15 mouse cellular contexts compared by ENCODE assay signal in genomic region chr8:100769617-100770016, GRCm38 (mm10).
"Had no signal": no experiment of that assay in that cellular context is flagged by ENCODE, and none has a peak within 500 bp of the region (broad histone marks: within the 10 kb centered on the region; RNA-seq: fewer than 3 reads in every experiment).

No protein-coding gene starts in this region.

- H3K4me3 ChIP-seq: layer of hippocampus, adult 2 months; limb, embryonic 12.5 days; liver, embryonic 13.5 days; lung, embryonic 15.5 days; megakaryocyte, embryonic 14.5 days; midbrain, embryonic 12.5 days had no signal

- H3K9me3 ChIP-seq: limb, embryonic 12.5 days; liver, embryonic 13.5 days; lung, embryonic 15.5 days; megakaryocyte, embryonic 14.5 days; midbrain, embryonic 12.5 days had no signal

- H3K4me1 ChIP-seq: limb, embryonic 12.5 days; liver, embryonic 13.5 days; lung, embryonic 15.5 days; megakaryocyte, embryonic 14.5 days; midbrain, embryonic 12.5 days had no signal

- DNase-seq: kidney, adult 9 months; kidney, postnatal 4 days; liver; liver, embryonic 13.5 days; liver, postnatal 0 days; lung, postnatal 14 days; thymus, postnatal 4 days had no signal

- H3K27ac ChIP-seq: kidney, postnatal 0 days; layer of hippocampus, adult 2 months; limb, embryonic 12.5 days; liver, embryonic 13.5 days; lung, embryonic 15.5 days; macrophage; midbrain, embryonic 12.5 days; stomach, postnatal 0 days had no signal

- H3K36me3 ChIP-seq: limb, embryonic 12.5 days; liver, embryonic 13.5 days; lung, embryonic 15.5 days; midbrain, embryonic 12.5 days had no signal

- H3K4me2 ChIP-seq: limb, embryonic 12.5 days; liver, embryonic 13.5 days; lung, embryonic 15.5 days; midbrain, embryonic 12.5 days had no signal

- H3K27me3 ChIP-seq: limb, embryonic 12.5 days; liver, embryonic 13.5 days; lung, embryonic 15.5 days; megakaryocyte, embryonic 14.5 days; midbrain, embryonic 12.5 days had no signal

- ATAC-seq: liver, postnatal 0 days had no signal

- H3K9ac ChIP-seq: limb, embryonic 12.5 days; liver, embryonic 13.5 days; liver, postnatal 0 days; lung, embryonic 15.5 days; midbrain, embryonic 12.5 days had no signal
